Mouse (Mus musculus): ENCODE data around the gene Mycl. TPM values are rescaled to one million over a fixed set of nuclear protein-coding genes. Genes with fewer than 3 reads are reported as not detected.

The Mycl gene
- polyA plus RNA-seq, 1 experiment from 2014 or later = 14.2 TPM

DNA sequence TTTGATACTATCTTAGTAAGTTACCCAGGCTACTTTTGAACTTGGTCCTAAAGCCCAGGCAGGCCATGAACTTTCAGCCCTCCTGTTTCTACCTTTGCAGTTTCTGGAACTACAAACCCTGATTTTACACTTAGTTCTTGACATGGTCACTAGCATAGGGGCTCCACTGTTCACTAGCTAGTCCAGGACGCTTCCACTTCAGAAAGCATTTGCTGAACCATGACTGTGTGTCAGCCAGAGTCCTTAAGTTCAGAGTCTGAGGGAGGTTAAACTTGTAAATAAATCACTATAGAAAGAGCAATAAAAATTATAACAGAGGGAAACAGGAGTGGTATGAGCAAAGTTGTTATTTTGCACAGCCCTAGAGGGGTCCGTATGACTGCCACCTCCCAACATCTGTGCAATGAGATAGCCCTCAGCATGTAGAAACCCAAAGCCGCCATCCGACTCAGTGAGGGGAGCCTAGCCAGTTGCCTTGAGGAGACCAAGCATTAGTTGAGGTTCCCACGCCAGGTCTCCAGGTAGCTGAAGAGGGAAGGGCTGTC, 20.4 kb upstream of the Mycl start:
- no peak overlapping the region for H3K9ac ChIP-seq (ENCODE audit: low read length)
- DNase-seq (ENCODE audit: low spot score) (no peak), ATAC-seq (ENCODE audit: low FRiP score, low TSS enrichment) (no peak)
- H3K9me3 ChIP-seq (ENCODE audit: control insufficient read depth, low read length) = no peaks in the 10 kb centered on the region
- no peak overlapping the region for H3K4me2 ChIP-seq (replicated peaks; ENCODE audit: low read depth)
- H3K4me1 ChIP-seq (replicated peaks; ENCODE audit: control insufficient read depth, insufficient read depth) = no peaks in the 10 kb centered on the region
- H3K27me3 ChIP-seq (ENCODE audit: control insufficient read depth, insufficient read depth, low read length) = no peaks in the 10 kb centered on the region
- TF ChIP-seq CTCF (IDR thresholded peaks at IDR 0.05; ENCODE audit: low read depth) (no peak), EP300 (optimal IDR thresholded peaks at IDR 0.05) (no peak)
- no peak overlapping the region for H3K27ac ChIP-seq (replicated peaks)
- H3K4me3 ChIP-seq (ENCODE audit: low read depth, low read length) = no peak overlapping the region
- 83% methylated on average over 5 of the region's 5 CpGs for WGBS
- no peaks in the 10 kb centered on the region for H3K36me3 ChIP-seq (ENCODE audit: control insufficient read depth, insufficient read depth, low read length)

DNA sequence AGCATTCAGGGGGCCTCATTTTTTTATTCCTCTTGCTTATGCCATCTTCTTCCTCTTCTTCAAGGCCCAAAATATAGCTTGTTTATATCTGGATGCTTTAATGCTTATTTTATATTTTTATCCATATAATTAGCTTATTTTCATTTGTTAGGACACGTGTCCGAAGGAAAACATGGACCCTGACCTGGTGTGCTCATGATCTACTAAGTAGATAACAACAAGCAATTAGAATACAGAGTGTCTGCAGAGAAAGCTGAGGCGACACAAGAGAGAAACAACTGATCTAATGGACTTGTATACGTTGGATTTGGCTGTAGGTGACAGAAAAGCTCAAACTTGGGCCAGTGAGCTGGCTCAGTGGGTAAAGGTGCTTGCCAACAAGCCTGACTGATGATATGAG, 18.6 kb upstream of the Mycl start:
- Histone ChIP-seq H3K9ac (ENCODE audit: low read length) (no peak overlapping the region), H3K27me3 (ENCODE audit: control insufficient read depth, insufficient read depth, low read length) (no peaks in the 10 kb centered on the region), H3K4me2 (replicated peaks; ENCODE audit: low read depth) (no peak overlapping the region), H3K9me3 (ENCODE audit: control insufficient read depth, low read length) (no peaks in the 10 kb centered on the region), H3K4me3 (ENCODE audit: low read depth, low read length) (no peak overlapping the region), H3K4me1 (replicated peaks; ENCODE audit: control insufficient read depth, insufficient read depth) (no peaks in the 10 kb centered on the region; the same call in 1 of the 2 replicates), H3K27ac (replicated peaks) (no peak overlapping the region), H3K36me3 (ENCODE audit: control insufficient read depth, insufficient read depth, low read length) (no peaks in the 10 kb centered on the region)
- DNase-seq (ENCODE audit: low spot score) (no peak), ATAC-seq (ENCODE audit: low FRiP score, low TSS enrichment) (no peak)
- WGBS = 76% methylated on average over 4 of the region's 4 CpGs
- TF ChIP-seq EP300 (optimal IDR thresholded peaks at IDR 0.05) = no peak
- no peak for TF ChIP-seq CTCF (IDR thresholded peaks at IDR 0.05; ENCODE audit: low read depth)

DNA sequence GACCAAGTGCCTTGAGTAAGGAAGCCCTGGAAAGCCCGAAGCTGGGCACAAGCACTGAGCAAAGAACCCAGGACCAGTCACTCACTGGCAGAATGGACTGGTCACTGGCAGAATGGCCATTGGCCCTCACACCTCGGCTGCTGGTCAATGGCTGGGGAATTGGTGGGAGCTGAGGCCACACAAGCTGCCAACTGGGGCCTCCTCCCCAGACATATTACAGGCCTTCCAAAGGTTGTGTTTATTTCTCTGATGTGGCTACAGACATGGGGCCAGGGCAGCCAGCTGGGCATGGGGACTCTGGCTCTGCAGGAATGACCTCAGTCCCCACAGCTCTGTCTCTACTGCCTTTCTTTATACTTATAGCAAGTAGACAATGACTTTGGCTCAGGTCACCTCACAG, 16.6 kb upstream of the Mycl start:
- Histone ChIP-seq H3K4me1 (replicated peaks; ENCODE audit: control insufficient read depth, insufficient read depth) (peaks cover 2% of the 10 kb centered on the region; the same call in 1 of the 2 replicates), H3K27ac (replicated peaks) (no peak overlapping the region), H3K9ac (ENCODE audit: low read length) (no peak overlapping the region), H3K27me3 (ENCODE audit: control insufficient read depth, insufficient read depth, low read length) (peaks cover 3% of the 10 kb centered on the region; the same call in 1 of the 2 replicates), H3K36me3 (ENCODE audit: control insufficient read depth, insufficient read depth, low read length) (no peaks in the 10 kb centered on the region), H3K9me3 (ENCODE audit: control insufficient read depth, low read length) (no peaks in the 10 kb centered on the region), H3K4me3 (ENCODE audit: low read depth, low read length) (no peak overlapping the region), H3K4me2 (replicated peaks; ENCODE audit: low read depth) (no peak overlapping the region)
- ATAC-seq (ENCODE audit: low FRiP score, low TSS enrichment) = no peak
- TF ChIP-seq CTCF (IDR thresholded peaks at IDR 0.05; ENCODE audit: low read depth) (no peak), EP300 (optimal IDR thresholded peaks at IDR 0.05) (no peak)
- DNase-seq (ENCODE audit: low spot score) = no peak
- WGBS = 82% methylated on average over 2 of the region's 2 CpGs

DNA sequence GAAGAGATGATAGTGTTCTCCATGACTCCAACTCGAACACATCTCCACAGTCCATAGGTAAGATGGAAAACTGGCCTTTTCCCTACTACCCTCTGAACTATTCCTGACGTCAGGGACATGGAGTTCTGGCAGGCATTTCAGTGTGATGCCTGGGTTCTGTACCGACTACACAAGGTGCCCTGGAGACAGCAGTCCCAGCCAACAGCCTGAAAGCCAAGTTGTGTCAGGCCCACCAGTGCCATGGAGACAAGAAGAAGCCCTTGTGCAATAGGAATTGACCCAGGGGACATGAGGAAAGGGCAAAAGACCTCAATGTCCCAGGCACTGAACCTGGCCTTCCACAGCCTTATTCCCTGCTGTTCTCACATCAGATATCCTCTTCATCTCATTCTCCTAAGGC, 15.6 kb upstream of the Mycl start:
- ATAC-seq (ENCODE audit: low FRiP score, low TSS enrichment) = no peak
- WGBS = 80% methylated on average over 3 of the region's 3 CpGs

DNA sequence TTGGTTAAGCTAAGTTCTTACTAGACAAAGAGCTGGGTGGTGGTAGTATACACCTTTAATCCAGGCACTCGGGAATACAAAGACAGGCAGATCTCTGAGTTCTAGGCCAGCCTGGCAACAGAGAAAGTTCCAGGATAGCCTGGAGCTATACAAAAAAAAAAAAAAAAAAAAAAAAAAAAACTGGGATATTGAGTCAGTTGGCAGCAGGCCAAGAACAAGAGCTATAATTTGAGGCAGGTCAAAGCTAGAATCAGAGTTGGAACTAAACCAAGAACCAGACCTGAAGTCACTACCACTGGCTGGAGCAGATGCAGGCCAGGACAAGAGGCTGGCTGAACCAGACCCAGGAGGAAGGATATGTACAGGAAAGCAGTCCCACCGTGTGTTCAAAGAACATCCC, 14.8 kb upstream of the Mycl start:
- Histone ChIP-seq H3K36me3 (ENCODE audit: control insufficient read depth, insufficient read depth, low read length) (no peaks in the 10 kb centered on the region), H3K4me2 (replicated peaks; ENCODE audit: low read depth) (no peak overlapping the region), H3K4me3 (ENCODE audit: low read depth, low read length) (no peak overlapping the region), H3K9ac (ENCODE audit: low read length) (no peak overlapping the region), H3K9me3 (ENCODE audit: control insufficient read depth, low read length) (no peaks in the 10 kb centered on the region), H3K27me3 (ENCODE audit: control insufficient read depth, insufficient read depth, low read length) (peaks cover 3% of the 10 kb centered on the region; the same call in 1 of the 2 replicates), H3K4me1 (replicated peaks; ENCODE audit: control insufficient read depth, insufficient read depth) (peaks cover 2% of the 10 kb centered on the region; the same call in 1 of the 2 replicates), H3K27ac (replicated peaks) (peak overlapping the region; percentile 53; the same call in 1 of the 2 replicates)
- peak; percentile 49; the same call in 1 of the 2 replicates for ATAC-seq (ENCODE audit: low FRiP score, low TSS enrichment)
- no peak for DNase-seq (ENCODE audit: low spot score)
- TF ChIP-seq CTCF (IDR thresholded peaks at IDR 0.05; ENCODE audit: low read depth) (no peak), EP300 (optimal IDR thresholded peaks at IDR 0.05) (no peak)
- WGBS = 45% methylated on average over 2 of the region's 2 CpGs

More for the DNA sequence above, 15.6 kb upstream of the Mycl start:
- no peak overlapping the region for H3K4me2 ChIP-seq (replicated peaks; ENCODE audit: low read depth)
- no peak overlapping the region for H3K4me3 ChIP-seq (ENCODE audit: low read depth, low read length)
- H3K36me3 ChIP-seq (ENCODE audit: control insufficient read depth, insufficient read depth, low read length) = no peaks in the 10 kb centered on the region
- H3K9me3 ChIP-seq (ENCODE audit: control insufficient read depth, low read length) = no peaks in the 10 kb centered on the region
- no peak for DNase-seq (ENCODE audit: low spot score)
- H3K27ac ChIP-seq (replicated peaks) = no peak overlapping the region
- H3K9ac ChIP-seq (ENCODE audit: low read length) = no peak overlapping the region
- TF ChIP-seq EP300 (optimal IDR thresholded peaks at IDR 0.05) = no peak
- peaks cover 3% of the 10 kb centered on the region; the same call in 1 of the 2 replicates for H3K27me3 ChIP-seq (ENCODE audit: control insufficient read depth, insufficient read depth, low read length)
- H3K4me1 ChIP-seq (replicated peaks; ENCODE audit: control insufficient read depth, insufficient read depth) = peaks cover 2% of the 10 kb centered on the region; the same call in 1 of the 2 replicates

DNA sequence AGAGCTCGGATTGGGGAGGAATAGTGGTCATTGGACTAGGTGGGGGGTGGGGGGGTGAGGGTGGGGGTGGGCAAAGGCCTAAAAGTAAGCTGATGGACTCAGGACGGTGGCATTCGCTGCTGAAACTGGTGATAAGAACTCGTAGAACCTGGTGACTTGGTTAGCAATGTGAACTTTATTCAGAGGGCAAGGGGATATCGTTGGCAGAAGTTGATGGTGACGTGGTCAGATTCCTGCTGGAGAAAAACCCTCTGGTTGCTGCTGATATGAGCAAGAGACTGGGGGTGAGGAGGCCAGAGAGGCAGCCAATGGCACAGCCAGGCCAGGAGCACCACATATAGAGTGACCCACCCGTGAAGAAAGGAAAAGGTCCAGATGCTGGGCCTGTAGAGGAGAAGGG, 14.2 kb upstream of the Mycl start:
- Histone ChIP-seq H3K4me2 (replicated peaks; ENCODE audit: low read depth) (no peak overlapping the region), H3K9me3 (ENCODE audit: control insufficient read depth, low read length) (no peaks in the 10 kb centered on the region), H3K4me3 (ENCODE audit: low read depth, low read length) (no peak overlapping the region), H3K27ac (replicated peaks) (peak overlapping the region; percentile 53), H3K27me3 (ENCODE audit: control insufficient read depth, insufficient read depth, low read length) (peaks cover 3% of the 10 kb centered on the region; the same call in 1 of the 2 replicates), H3K4me1 (replicated peaks; ENCODE audit: control insufficient read depth, insufficient read depth) (peaks cover 2% of the 10 kb centered on the region; the same call in 1 of the 2 replicates), H3K36me3 (ENCODE audit: control insufficient read depth, insufficient read depth, low read length) (no peaks in the 10 kb centered on the region), H3K9ac (ENCODE audit: low read length) (no peak overlapping the region)
- 68% methylated on average over 7 of the region's 7 CpGs for WGBS
- TF ChIP-seq CTCF (IDR thresholded peaks at IDR 0.05; ENCODE audit: low read depth) (no peak), EP300 (optimal IDR thresholded peaks at IDR 0.05) (no peak)
- ATAC-seq (ENCODE audit: low FRiP score, low TSS enrichment) (no peak), DNase-seq (ENCODE audit: low spot score) (no peak)
